Comparison of ENCODE assay signal across 17 mouse cellular contexts in the genomic region with DNA sequence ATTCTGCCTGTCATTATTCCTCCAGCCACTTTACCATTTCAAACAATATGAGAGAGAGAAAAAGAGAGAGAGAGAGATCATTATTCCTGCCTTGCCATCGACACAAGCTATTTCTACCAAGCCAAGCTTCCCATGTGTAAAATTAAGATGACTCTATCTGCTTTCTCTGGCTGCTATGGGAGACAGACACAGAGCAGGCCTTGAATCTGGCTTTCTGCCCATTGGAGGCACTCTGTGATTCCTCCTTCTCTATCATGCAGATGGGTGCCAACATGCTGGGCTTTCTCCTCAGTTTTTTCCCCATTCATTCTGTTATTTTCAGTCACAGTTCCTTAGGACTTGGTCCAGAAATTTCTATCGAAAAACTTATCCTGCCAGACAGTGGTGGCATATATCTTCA. TPM values are rescaled to one million over a fixed set of nuclear protein-coding genes. Genes with fewer than 3 reads are reported as not detected.
DNase-seq lines count a peak whose midpoint lies in the region; ATAC-seq and TF ChIP-seq lines count a peak whose summit lies in the region.
"Had no signal": no experiment of that assay in that cellular context is flagged by ENCODE, and none has a peak within 500 bp of the region (broad histone marks: within the 10 kb centered on the region; RNA-seq: fewer than 3 reads in every experiment).

No protein-coding gene starts in this region.

- no peak for TF ChIP-seq POLR2A in heart, adult 2 months (IDR thresholded peaks at IDR 0.05; ENCODE audit: insufficient read depth, low read depth, low read length)

- no peaks in the 10 kb centered on the region for H3K79me2 ChIP-seq in heart, adult 2 months (replicated peaks; ENCODE audit: control insufficient read depth, insufficient read depth, low read length)

- no peaks in the 10 kb centered on the region for H3K36me3 ChIP-seq in forebrain, embryonic 15.5 days
- H3K36me3 ChIP-seq in forebrain, embryonic 12.5 days (replicated peaks) = no peaks in the 10 kb centered on the region
- H3K36me3 ChIP-seq in midbrain, embryonic 14.5 days (ENCODE audit: control insufficient read depth, insufficient read depth, low read length) = no peaks in the 10 kb centered on the region
- H3K36me3 ChIP-seq in midbrain, embryonic 16.5 days (ENCODE audit: control insufficient read depth, insufficient read depth, low read length) = no peaks in the 10 kb centered on the region
- H3K36me3 ChIP-seq in heart, adult 2 months (ENCODE audit: control insufficient read depth, insufficient read depth, low read length) = no peaks in the 10 kb centered on the region
- H3K36me3 ChIP-seq: limb, embryonic 12.5 days; midbrain, embryonic 12.5 days; neural tube, embryonic 13.5 days had no signal

- no peak for TF ChIP-seq EP300 in heart, adult 2 months (IDR thresholded peaks at IDR 0.05; ENCODE audit: insufficient read depth, low read depth, low read length)

- no peaks in the 10 kb centered on the region for H3K9me3 ChIP-seq in forebrain, embryonic 15.5 days
- H3K9me3 ChIP-seq in forebrain, embryonic 12.5 days = no peaks in the 10 kb centered on the region
- no peaks in the 10 kb centered on the region for H3K9me3 ChIP-seq in midbrain, embryonic 14.5 days (ENCODE audit: control insufficient read depth, low read length)
- no peaks in the 10 kb centered on the region for H3K9me3 ChIP-seq in midbrain, embryonic 16.5 days (replicated peaks; ENCODE audit: control insufficient read depth, low read length, poor library complexity, severe bottlenecking)
- H3K9me3 ChIP-seq: limb, embryonic 12.5 days; midbrain, embryonic 12.5 days; neural tube, embryonic 13.5 days had no signal

- H3K4me2 ChIP-seq in forebrain, embryonic 15.5 days (replicated peaks) = no peak overlapping the region
- no peak overlapping the region for H3K4me2 ChIP-seq in forebrain, embryonic 12.5 days
- no peak overlapping the region for H3K4me2 ChIP-seq in midbrain, embryonic 14.5 days (ENCODE audit: low read length)
- H3K4me2 ChIP-seq in midbrain, embryonic 16.5 days (ENCODE audit: low read length) = no peak overlapping the region
- H3K4me2 ChIP-seq: limb, embryonic 12.5 days; midbrain, embryonic 12.5 days; neural tube, embryonic 13.5 days had no signal

- ATAC-seq in forebrain, embryonic 15.5 days (replicated peaks) = peak; percentile 87
- ATAC-seq in forebrain, embryonic 12.5 days (ENCODE audit: low FRiP score) = no peak
- no peak for ATAC-seq in midbrain, embryonic 14.5 days (ENCODE audit: low FRiP score, low TSS enrichment)
- ATAC-seq in midbrain, embryonic 16.5 days = no peak

- WGBS in forebrain, embryonic 15.5 days = 34% methylated on average over 2 of the region's 2 CpGs
- 81% methylated on average over 2 of the region's 2 CpGs for WGBS in forebrain, embryonic 12.5 days
- WGBS in midbrain, embryonic 14.5 days = 81% methylated on average over 2 of the region's 2 CpGs
- WGBS in midbrain, embryonic 16.5 days = 71% methylated on average over 2 of the region's 2 CpGs
- 48% methylated on average over 2 of the region's 2 CpGs for WGBS in heart, adult 2 months

- intact Hi-C loops in heart, adult 2 months (cut with DNase I) = no loop called here

- H3K27ac ChIP-seq in forebrain, embryonic 15.5 days (replicated peaks) = peak overlapping the region; percentile 34; the same call in 1 of the 2 replicates
- H3K27ac ChIP-seq in forebrain, embryonic 12.5 days = no peak overlapping the region
- H3K27ac ChIP-seq in midbrain, embryonic 14.5 days (replicated peaks; ENCODE audit: low read depth, low read length) = no peak overlapping the region
- no peak overlapping the region for H3K27ac ChIP-seq in midbrain, embryonic 16.5 days (ENCODE audit: low read length)
- H3K27ac ChIP-seq in heart, adult 2 months = no peak overlapping the region
- H3K27ac ChIP-seq: limb, embryonic 12.5 days; midbrain, embryonic 12.5 days; neural tube, embryonic 13.5 days had no signal

- no peak overlapping the region for H3K9ac ChIP-seq in forebrain, embryonic 15.5 days (replicated peaks)
- no peak overlapping the region for H3K9ac ChIP-seq in forebrain, embryonic 12.5 days
- H3K9ac ChIP-seq in midbrain, embryonic 14.5 days (replicated peaks; ENCODE audit: low read length) = no peak overlapping the region
- no peak overlapping the region for H3K9ac ChIP-seq in midbrain, embryonic 16.5 days (ENCODE audit: low read depth, low read length)
- H3K9ac ChIP-seq in heart, adult 2 months (ENCODE audit: low read depth, low read length) = no peak overlapping the region
- H3K9ac ChIP-seq: limb, embryonic 12.5 days; midbrain, embryonic 12.5 days; neural tube, embryonic 13.5 days had no signal

- no peaks in the 10 kb centered on the region for H3K27me3 ChIP-seq in forebrain, embryonic 15.5 days
- no peaks in the 10 kb centered on the region for H3K27me3 ChIP-seq in forebrain, embryonic 12.5 days
- H3K27me3 ChIP-seq in midbrain, embryonic 14.5 days (ENCODE audit: control insufficient read depth, insufficient read depth, low read length) = no peaks in the 10 kb centered on the region
- H3K27me3 ChIP-seq in midbrain, embryonic 16.5 days (ENCODE audit: control insufficient read depth, insufficient read depth, low read depth, low read length) = no peaks in the 10 kb centered on the region
- no peaks in the 10 kb centered on the region for H3K27me3 ChIP-seq in heart, adult 2 months (ENCODE audit: control insufficient read depth, insufficient read depth, low read length)
- H3K27me3 ChIP-seq: limb, embryonic 12.5 days; midbrain, embryonic 12.5 days; neural tube, embryonic 13.5 days had no signal

- H3K4me1 ChIP-seq in forebrain, embryonic 15.5 days = peaks cover 22% of the 10 kb centered on the region
- H3K4me1 ChIP-seq in forebrain, embryonic 12.5 days = no peaks in the 10 kb centered on the region
- no peaks in the 10 kb centered on the region for H3K4me1 ChIP-seq in midbrain, embryonic 14.5 days (ENCODE audit: control insufficient read depth, insufficient read depth, low read length)
- H3K4me1 ChIP-seq in midbrain, embryonic 16.5 days (ENCODE audit: control insufficient read depth, insufficient read depth, low read length) = no peaks in the 10 kb centered on the region
- no peaks in the 10 kb centered on the region for H3K4me1 ChIP-seq in heart, adult 2 months (ENCODE audit: control insufficient read depth, insufficient read depth, low read length)
- H3K4me1 ChIP-seq: midbrain, embryonic 12.5 days had no signal

- peak; percentile 52 for DNase-seq in midbrain, embryonic 14.5 days
- peak; percentile 18 to 32 for DNase-seq in frontal cortex, postnatal 10 days (ENCODE audit: low spot score in 2 of 2)
- DNase-seq in right cerebral cortex, postnatal 36 days (ENCODE audit: low spot score in 2 of 2) = peak; percentile 7 to 17
- DNase-seq in thymus, postnatal 4 days = no peak
- DNase-seq in heart, adult 2 months = no peak
- DNase-seq: adrenal gland, postnatal 36 days; kidney, adult 9 months; lung, adult 18-20 months had no signal

- no peak overlapping the region for H3K4me3 ChIP-seq in forebrain, embryonic 15.5 days
- H3K4me3 ChIP-seq in forebrain, embryonic 12.5 days (replicated peaks) = no peak overlapping the region
- H3K4me3 ChIP-seq in midbrain, embryonic 14.5 days (replicated peaks; ENCODE audit: low read depth, low read length) = no peak overlapping the region
- no peak overlapping the region for H3K4me3 ChIP-seq in midbrain, embryonic 16.5 days (ENCODE audit: low read depth, low read length)
- no peak overlapping the region for H3K4me3 ChIP-seq in heart, adult 2 months
- H3K4me3 ChIP-seq: limb, embryonic 12.5 days; midbrain, embryonic 12.5 days; neural tube, embryonic 13.5 days had no signal

- TF ChIP-seq CTCF in heart, adult 2 months (IDR thresholded peaks at IDR 0.05) = no peak

RNA-seq across cellular contexts. Expression of a gene that starts 4.6 kb away (rescaled TPM):
- polyA plus RNA-seq in forebrain, embryonic 15.5 days (2015; fragmentation: Nextera tagmentation; extraction: Ambion mirVana) = not detected in 2 replicates
- not detected in 2 replicates for polyA plus RNA-seq in forebrain, embryonic 12.5 days (2016; fragmentation: Nextera tagmentation; extraction: Ambion mirVana)
- not detected in 2 replicates for polyA plus RNA-seq in midbrain, embryonic 14.5 days (2014; fragmentation: Nextera tagmentation; extraction: Ambion mirVana)
- polyA plus RNA-seq in midbrain, embryonic 16.5 days (2015; fragmentation: Nextera tagmentation; extraction: Ambion mirVana) = not detected in 2 replicates
- total RNA-seq in heart, adult 2 months (2021) = not detected
- polyA plus RNA-seq in heart, adult 2 months (2012; rRNA removed) = not detected in 2 replicates
- total RNA-seq: adrenal gland, postnatal 36 days; granulocyte monocyte progenitor cell, adult 5-6 weeks; heart, postnatal 25 days had no signal
- polyA plus RNA-seq: midbrain, embryonic 12.5 days; neural tube, embryonic 13.5 days had no signal

RNA-seq across cellular contexts. Expression of a gene that starts 30.2 kb away (rescaled TPM):
- 0.10 and 0.18 TPM in 2 replicates for polyA plus RNA-seq in forebrain, embryonic 15.5 days (2015; fragmentation: Nextera tagmentation; extraction: Ambion mirVana)
- 0.13 and 0.44 TPM in 2 replicates for polyA plus RNA-seq in forebrain, embryonic 12.5 days (2016; fragmentation: Nextera tagmentation; extraction: Ambion mirVana)
- polyA plus RNA-seq in midbrain, embryonic 14.5 days (2014; fragmentation: Nextera tagmentation; extraction: Ambion mirVana) = 0.34 and 0.43 TPM in 2 replicates
- polyA plus RNA-seq in midbrain, embryonic 16.5 days (2015; fragmentation: Nextera tagmentation; extraction: Ambion mirVana) = 0.32 and 0.65 TPM in 2 replicates
- not detected for total RNA-seq in heart, adult 2 months (2021)
- not detected in 2 replicates for polyA plus RNA-seq in heart, adult 2 months (2012; rRNA removed)
- total RNA-seq: adrenal gland, postnatal 36 days; granulocyte monocyte progenitor cell, adult 5-6 weeks; heart, postnatal 25 days had no signal
- polyA plus RNA-seq: thymus, postnatal 0 days had no signal

RNA-seq across cellular contexts. Expression of a gene that starts 57.6 kb away (rescaled TPM):
- 4.4 and 4.8 TPM in 2 replicates for polyA plus RNA-seq in forebrain, embryonic 15.5 days (2015; fragmentation: Nextera tagmentation; extraction: Ambion mirVana)
- polyA plus RNA-seq in forebrain, embryonic 12.5 days (2016; fragmentation: Nextera tagmentation; extraction: Ambion mirVana) = 1.7 and 1.8 TPM in 2 replicates
- 6.6 and 10.3 TPM in 2 replicates for polyA plus RNA-seq in midbrain, embryonic 14.5 days (2014; fragmentation: Nextera tagmentation; extraction: Ambion mirVana)
- 16.8 and 23.9 TPM in 2 replicates for polyA plus RNA-seq in midbrain, embryonic 16.5 days (2015; fragmentation: Nextera tagmentation; extraction: Ambion mirVana)
- not detected for total RNA-seq in heart, adult 2 months (2021)
- 0.04 and 0.15 TPM in 2 replicates for polyA plus RNA-seq in heart, adult 2 months (2012; rRNA removed)
- total RNA-seq: adrenal gland, postnatal 36 days; granulocyte monocyte progenitor cell, adult 5-6 weeks; heart, postnatal 25 days had no signal

Comparison
In these comparisons a context has a peak if more than half of its experiments do, and no peak if none do; other contexts are left out.
1. DNase-seq: peak in midbrain, embryonic 14.5 days (single experiment), frontal cortex, postnatal 10 days (2 of 2) and right cerebral cortex, postnatal 36 days (2 of 2); none in thymus, postnatal 4 days (single experiment) and heart, adult 2 months (0 of 2).